17 mouse cellular contexts compared by ENCODE assay signal in genomic region chr7:65017348-65017747, GRCm38 (mm10).
"Had no signal": no experiment of that assay in that cellular context is flagged by ENCODE, and none has a peak within 500 bp of the region (broad histone marks: within the 10 kb centered on the region; RNA-seq: fewer than 3 reads in every experiment).

No protein-coding gene starts in this region.

- H3K9ac ChIP-seq: liver, embryonic 13.5 days; midbrain, embryonic 15.5 days; neural tube, embryonic 12.5 days; neural tube, embryonic 15.5 days had no signal

- H3K9me3 ChIP-seq: liver, embryonic 13.5 days; midbrain, embryonic 15.5 days; neural tube, embryonic 12.5 days; neural tube, embryonic 15.5 days had no signal

- H3K4me2 ChIP-seq: liver, embryonic 13.5 days; midbrain, embryonic 15.5 days; neural tube, embryonic 12.5 days; neural tube, embryonic 15.5 days had no signal

- H3K36me3 ChIP-seq: liver, embryonic 13.5 days; midbrain, embryonic 15.5 days; neural tube, embryonic 12.5 days; neural tube, embryonic 15.5 days had no signal

- H3K4me3 ChIP-seq: left cerebral cortex, adult 2 months; liver, embryonic 13.5 days; midbrain, embryonic 15.5 days; neural tube, embryonic 12.5 days; neural tube, embryonic 15.5 days had no signal

- H3K27me3 ChIP-seq: liver, embryonic 13.5 days; midbrain, embryonic 15.5 days; neural tube, embryonic 12.5 days; neural tube, embryonic 15.5 days had no signal

- H3K27ac ChIP-seq: left cerebral cortex, adult 2 months; liver, embryonic 13.5 days; midbrain, embryonic 15.5 days; neural tube, embryonic 12.5 days; neural tube, embryonic 15.5 days had no signal

- H3K4me1 ChIP-seq: liver, embryonic 13.5 days had no signal

- DNase-seq: kidney, adult 9 months; kidney, postnatal 14 days; kidney, postnatal 4 days; layer of hippocampus, postnatal 36 days; liver, embryonic 13.5 days; lung, adult 2 months; lung, postnatal 14 days; lung, postnatal 4 days; right cerebral cortex, adult 18-20 months; right cerebral cortex, postnatal 14 days; right cerebral cortex, postnatal 4 days; thymus, adult 18-20 months; thymus, postnatal 36 days had no signal
